Mouse (Mus musculus) cerebellum, postnatal 10 days (tissue): ENCODE measurements at regions not wholly inside any gene's neighbourhood (a gene's known extent, or its start where the extent isn't known, plus 50 kb on each side); places are given as distances from the start of the nearest gene placed in this dataset.

Experiments
- DNase-seq, 2 experiments: peaks; one replicate each; pipeline ENCODE4 v3.0.0; 2021; ENCODE audit warnings: mixed read lengths in 2 of 2

DNA sequence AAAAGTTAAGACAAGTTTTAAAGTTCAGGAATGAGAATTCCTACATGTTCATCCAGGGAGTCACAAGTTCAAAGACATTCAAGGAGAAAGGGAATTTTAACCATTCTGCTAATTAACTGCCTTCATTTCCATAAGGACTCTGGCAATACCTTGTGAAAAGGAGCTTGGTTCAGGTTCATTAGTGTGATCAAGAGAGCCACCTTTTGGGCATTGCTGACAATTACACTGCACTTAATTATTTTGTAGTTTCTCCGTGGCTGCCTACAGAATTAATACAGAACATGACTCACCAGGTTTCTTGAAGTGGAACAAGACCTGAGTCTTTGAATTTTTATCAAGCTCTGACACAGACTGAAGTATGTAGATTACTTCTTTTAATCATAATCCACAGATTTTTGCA lies 52.4 kb upstream of the Ankef1 start:
- DNase-seq = peak; percentile 50 to 66
